Mouse (Mus musculus): ENCODE measurements around the gene Klhdc2. TPM values are rescaled to one million over a fixed set of nuclear protein-coding genes. Genes with fewer than 3 reads are reported as not detected.
A peak's percentile ranks its signal among the peaks of the same experiment; 100 is the strongest.

Gene Klhdc2
- polyA plus RNA-seq, 1 experiment from 2014 or later: 286 TPM

- Histone ChIP-seq H3K4me3 (no peak overlapping the region), H3K9me3 (no peaks in the 10 kb centered on the region), H3K9ac (no peak overlapping the region), H3K27ac (no peak overlapping the region), H3K4me1 (no peaks in the 10 kb centered on the region), H3K27me3 (replicated peaks) (no peaks in the 10 kb centered on the region), H3K4me2 (replicated peaks) (no peak overlapping the region), H3K36me3 (peaks cover 93% of the 10 kb centered on the region)
- WGBS: 93% methylated on average over 7 of the region's 7 CpGs
- no peak for ATAC-seq (ENCODE audit: low FRiP score, low read depth)
Observed at GRCm38 (mm10) chr12:69306333-69306732, 9.9 kb downstream of the Klhdc2 start.

GRCm38 (mm10) chr12:69309659-69310058, 13.2 kb downstream of the Klhdc2 start:
- Histone ChIP-seq H3K36me3 (peaks cover 86% of the 10 kb centered on the region), H3K27me3 (replicated peaks) (no peaks in the 10 kb centered on the region), H3K4me2 (replicated peaks) (no peak overlapping the region), H3K9me3 (no peaks in the 10 kb centered on the region), H3K9ac (no peak overlapping the region), H3K4me1 (no peaks in the 10 kb centered on the region), H3K27ac (no peak overlapping the region), H3K4me3 (no peak overlapping the region)
- ATAC-seq (ENCODE audit: low FRiP score, low read depth): no peak
- WGBS: 93% methylated on average over 4 of the region's 4 CpGs

GRCm38 (mm10) chr12:69318431-69318830, 21.9 kb downstream of the Klhdc2 start:
- no peak for ATAC-seq (ENCODE audit: low FRiP score, low read depth)
- Histone ChIP-seq H3K4me2 (replicated peaks) (no peak overlapping the region), H3K27me3 (replicated peaks) (no peaks in the 10 kb centered on the region), H3K4me1 (no peaks in the 10 kb centered on the region), H3K4me3 (no peak overlapping the region), H3K9me3 (no peaks in the 10 kb centered on the region), H3K9ac (no peak overlapping the region), H3K27ac (no peak overlapping the region), H3K36me3 (peaks cover 68% of the 10 kb centered on the region)

GRCm38 (mm10) chr12:69331187-69331586, 34.7 kb downstream of the Klhdc2 start:
- no peak for ATAC-seq (ENCODE audit: low FRiP score, low read depth)
- peaks cover 45% of the 10 kb centered on the region for H3K36me3 ChIP-seq
- no peaks in the 10 kb centered on the region for H3K9me3 ChIP-seq

GRCm38 (mm10) chr12:69332147-69332546, 35.7 kb downstream of the Klhdc2 start:
- Histone ChIP-seq H3K36me3 (peaks cover 50% of the 10 kb centered on the region), H3K4me1 (no peaks in the 10 kb centered on the region), H3K4me3 (no peak overlapping the region), H3K9me3 (no peaks in the 10 kb centered on the region), H3K27ac (no peak overlapping the region), H3K4me2 (replicated peaks) (no peak overlapping the region), H3K27me3 (replicated peaks) (no peaks in the 10 kb centered on the region), H3K9ac (no peak overlapping the region)
- no peak for ATAC-seq (ENCODE audit: low FRiP score, low read depth)
- WGBS: 96% methylated on average over 1 of the region's 1 CpGs

More at GRCm38 (mm10) chr12:69331187-69331586, 34.7 kb downstream of the Klhdc2 start:
- no peak overlapping the region for H3K4me2 ChIP-seq (replicated peaks)
- no peaks in the 10 kb centered on the region for H3K4me1 ChIP-seq
- no peak overlapping the region for H3K27ac ChIP-seq
- H3K27me3 ChIP-seq (replicated peaks): no peaks in the 10 kb centered on the region
- no peak overlapping the region for H3K4me3 ChIP-seq
- H3K9ac ChIP-seq: no peak overlapping the region
- WGBS: 90% methylated on average over 3 of the region's 3 CpGs

- Histone ChIP-seq H3K4me1 (no peaks in the 10 kb centered on the region), H3K27me3 (replicated peaks) (no peaks in the 10 kb centered on the region), H3K9me3 (no peaks in the 10 kb centered on the region), H3K4me3 (no peak overlapping the region), H3K9ac (no peak overlapping the region), H3K27ac (no peak overlapping the region), H3K36me3 (peaks cover 53% of the 10 kb centered on the region), H3K4me2 (replicated peaks) (no peak overlapping the region)
- ATAC-seq (ENCODE audit: low FRiP score, low read depth): no peak
- whole genome bisulfite sequencing: 89% methylated on average over 2 of the region's 2 CpGs
Observed at GRCm38 (mm10) chr12:69333547-69333946, 37.1 kb downstream of the Klhdc2 start.

- no peak for ATAC-seq (ENCODE audit: low FRiP score, low read depth)
- H3K9me3 ChIP-seq: no peaks in the 10 kb centered on the region
- no peaks in the 10 kb centered on the region for H3K27me3 ChIP-seq (replicated peaks)
- WGBS: 90% methylated on average over 2 of the region's 2 CpGs
- H3K9ac ChIP-seq: no peak overlapping the region
- H3K36me3 ChIP-seq: peaks cover 65% of the 10 kb centered on the region
- no peak overlapping the region for H3K4me2 ChIP-seq (replicated peaks)
- H3K27ac ChIP-seq: no peak overlapping the region
- H3K4me3 ChIP-seq: no peak overlapping the region
- no peaks in the 10 kb centered on the region for H3K4me1 ChIP-seq
Observed at GRCm38 (mm10) chr12:69349928-69350327, 53.4 kb downstream of the Klhdc2 start.

- H3K4me1 ChIP-seq: peaks cover 3% of the 10 kb centered on the region; the same call in 1 of the 2 replicates
- H3K4me3 ChIP-seq: no peak overlapping the region
- no peak overlapping the region for H3K9ac ChIP-seq
- 89% methylated on average over 1 of the region's 1 CpGs for WGBS
- peaks cover 55% of the 10 kb centered on the region for H3K36me3 ChIP-seq
- no peak overlapping the region for H3K4me2 ChIP-seq (replicated peaks)
- no peak overlapping the region for H3K27ac ChIP-seq
- no peaks in the 10 kb centered on the region for H3K9me3 ChIP-seq
- ATAC-seq (ENCODE audit: low FRiP score, low read depth): no peak
- H3K27me3 ChIP-seq (replicated peaks): no peaks in the 10 kb centered on the region
Observed at GRCm38 (mm10) chr12:69351685-69352084, 55.2 kb downstream of the Klhdc2 start.

GRCm38 (mm10) chr12:69356546-69357299, 60.2 kb downstream of the Klhdc2 start, which contains the start of gene Nemf:
Gene Nemf (minus strand): TSS chr12:69357165.
- no peaks in the 10 kb centered on the region for H3K27me3 ChIP-seq (replicated peaks)
- H3K4me1 ChIP-seq: peaks cover 3% of the 10 kb centered on the region; the same call in 1 of the 2 replicates
- H3K27ac ChIP-seq: peak within 1 kb of the TSS; percentile 64; the same call in 1 of the 2 replicates
- H3K9ac ChIP-seq: peak within 1 kb of the TSS; percentile 95
- no peaks in the 10 kb centered on the region for H3K9me3 ChIP-seq
- peak within 1 kb of the TSS; percentile 85 for H3K4me2 ChIP-seq (replicated peaks)
- ATAC-seq (ENCODE audit: low FRiP score, low read depth): peak; percentile 65
- under 1% methylated on average over 47 of the region's 50 CpGs for WGBS
- peak within 1 kb of the TSS; percentile 88 for H3K4me3 ChIP-seq
- H3K36me3 ChIP-seq: peaks cover 25% of the 10 kb centered on the region

GRCm38 (mm10) chr12:69357300-69357646, 60.8 kb downstream of the Klhdc2 start:
- no peak overlapping the region for H3K27ac ChIP-seq
- peak overlapping the region; percentile 95; the same call in 1 of the 2 replicates for H3K9ac ChIP-seq
- H3K4me1 ChIP-seq: peaks cover 4% of the 10 kb centered on the region; the same call in 1 of the 2 replicates
- H3K9me3 ChIP-seq: no peaks in the 10 kb centered on the region
- no peak for ATAC-seq (ENCODE audit: low FRiP score, low read depth)
- peak overlapping the region; percentile 85 for H3K4me2 ChIP-seq (replicated peaks)
- 5% methylated on average over 13 of the region's 13 CpGs for WGBS
- H3K36me3 ChIP-seq: peaks cover 21% of the 10 kb centered on the region
- H3K27me3 ChIP-seq (replicated peaks): no peaks in the 10 kb centered on the region
- H3K4me3 ChIP-seq: peak overlapping the region; percentile 88

Other genes starting within 250 kb of the Klhdc2 start
- 1,233 and 1,267 TPM in 2 replicates for gene Rps29, start 137.5 kb upstream of the Klhdc2 start, polyA plus RNA-seq (2016; fragmentation: Nextera tagmentation; extraction: Ambion mirVana)
- 13.8 and 17.4 TPM in 2 replicates for gene Lrr1, start 127.9 kb upstream of the Klhdc2 start, polyA plus RNA-seq (2016; fragmentation: Nextera tagmentation; extraction: Ambion mirVana)
- gene Rpl36al, start 112.6 kb upstream of the Klhdc2 start, polyA plus RNA-seq (2016; fragmentation: Nextera tagmentation; extraction: Ambion mirVana): 443 and 444 TPM in 2 replicates
- gene Mgat2, start 112.5 kb upstream of the Klhdc2 start, polyA plus RNA-seq (2016; fragmentation: Nextera tagmentation; extraction: Ambion mirVana): 50.7 and 51.2 TPM in 2 replicates
- gene Gm49383, start 99.6 kb upstream of the Klhdc2 start, polyA plus RNA-seq (2016; fragmentation: Nextera tagmentation; extraction: Ambion mirVana): 26.6 and 27.6 TPM in 2 replicates
- 11.7 and 12.1 TPM in 2 replicates for gene Dnaaf2, start 98.3 kb upstream of the Klhdc2 start, polyA plus RNA-seq (2016; fragmentation: Nextera tagmentation; extraction: Ambion mirVana)
- gene Gm49384, start 92.4 kb upstream of the Klhdc2 start, polyA plus RNA-seq (2016; fragmentation: Nextera tagmentation; extraction: Ambion mirVana): 21.0 and 22.7 TPM in 2 replicates
- gene Pole2, start 68.5 kb upstream of the Klhdc2 start, polyA plus RNA-seq (2016; fragmentation: Nextera tagmentation; extraction: Ambion mirVana): 14.0 and 15.6 TPM in 2 replicates
- gene Klhdc1, start 55.5 kb upstream of the Klhdc2 start, polyA plus RNA-seq (2016; fragmentation: Nextera tagmentation; extraction: Ambion mirVana): 5.7 TPM in 2 replicates
- gene Nemf, start 60.5 kb downstream of the Klhdc2 start, polyA plus RNA-seq (2016; fragmentation: Nextera tagmentation; extraction: Ambion mirVana): 89.2 and 96.3 TPM in 2 replicates
- gene Arf6, start 75.5 kb downstream of the Klhdc2 start, polyA plus RNA-seq (2016; fragmentation: Nextera tagmentation; extraction: Ambion mirVana): 57.6 and 60.3 TPM in 2 replicates
- gene Gm9887, start 75.8 kb downstream of the Klhdc2 start, polyA plus RNA-seq (2016; fragmentation: Nextera tagmentation; extraction: Ambion mirVana): 2.0 and 2.4 TPM in 2 replicates